Mouse (Mus musculus) Muller cell, postnatal 12 days (primary cell): ENCODE data around the gene Tmem210.

ENCODE experiments used
- DNase-seq: peaks from one replicate; pipeline ENCODE4 v3.0.0-alpha.2; 2015; ENCODE audit errors: inconsistent ontology term

Tmem210 gene

DNA sequence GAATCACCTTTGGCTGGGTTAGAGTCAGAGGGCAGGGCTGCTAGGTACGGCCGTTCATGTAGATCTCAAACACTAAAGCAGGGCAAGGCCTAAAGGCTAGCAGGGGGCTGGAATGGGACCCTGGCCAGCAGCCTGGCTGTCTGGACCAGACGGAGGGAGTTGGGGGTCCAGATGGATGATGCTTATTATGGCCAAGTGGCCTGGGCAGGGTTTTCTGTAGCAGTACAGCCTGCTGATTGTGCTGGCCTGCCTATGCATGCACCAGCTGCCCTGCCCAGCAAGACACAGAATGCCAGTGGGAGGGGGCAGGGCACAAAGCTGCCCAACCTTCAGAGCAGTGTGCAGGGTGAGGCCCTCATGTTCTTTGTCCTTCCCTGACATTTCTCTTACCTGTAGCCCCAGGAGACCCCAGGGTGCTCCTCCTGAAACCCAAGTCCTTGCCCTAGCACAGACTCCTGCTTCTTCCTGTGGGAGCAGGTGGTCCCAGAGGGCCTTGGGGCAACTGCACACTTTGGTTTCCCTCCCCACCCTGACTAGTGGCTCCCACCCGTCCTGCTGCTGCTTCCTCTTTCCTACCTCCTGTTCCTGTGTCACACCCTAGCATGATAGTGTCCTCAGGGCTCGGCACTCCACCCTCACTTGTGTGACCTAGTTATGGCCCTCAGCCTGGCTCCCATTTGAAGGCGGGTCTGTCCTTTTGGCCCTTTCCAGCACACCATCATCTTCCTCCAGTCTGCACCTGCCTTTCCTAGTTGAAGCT, 21.9 kb upstream of the Tmem210 start:
- DNase-seq: no peak

DNA sequence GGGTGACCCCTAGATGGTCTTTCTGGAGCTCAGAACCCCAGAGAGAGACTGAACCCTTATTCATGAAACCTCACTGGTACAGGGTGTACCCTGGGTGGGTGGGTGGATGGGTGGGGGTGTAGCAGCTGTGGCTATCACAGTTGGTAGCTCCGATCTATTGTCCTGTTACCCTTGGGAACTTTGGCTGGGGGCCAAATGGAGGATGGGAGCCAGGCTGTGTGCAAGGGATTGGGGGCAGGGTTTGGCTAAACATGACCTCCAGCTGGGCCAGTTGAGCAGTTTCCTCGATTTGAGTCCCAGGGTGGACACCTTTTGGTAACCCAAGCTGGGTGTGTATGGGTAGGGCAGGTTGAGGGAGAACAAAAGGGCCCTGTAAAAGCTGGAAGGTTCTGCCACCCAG, 21.2 kb upstream of the Tmem210 start:
- DNase-seq: no peak

DNA sequence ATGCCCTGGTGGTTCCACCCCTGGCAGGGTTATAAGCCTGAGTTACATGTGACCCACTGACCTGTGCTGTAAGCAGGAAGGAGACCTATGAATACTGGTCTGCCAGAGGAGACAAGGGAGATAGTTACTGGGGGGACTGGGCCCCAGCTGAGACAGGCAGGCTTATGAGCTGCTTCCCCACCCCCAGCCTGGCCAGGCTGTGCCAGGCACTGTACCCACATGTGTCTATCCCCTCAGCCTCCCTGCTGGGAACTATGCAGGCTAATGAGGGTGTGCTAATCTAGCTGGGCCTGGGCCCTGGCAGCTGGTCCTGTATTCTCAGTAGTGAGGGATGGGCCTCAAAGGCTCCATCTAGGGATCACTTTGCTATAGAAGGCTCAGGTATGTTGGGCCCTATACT, 20.7 kb upstream of the Tmem210 start:
- DNase-seq: peak; percentile 60

- no peak for DNase-seq
Measured at GRCm38 (mm10) chr2:25267746-25268309, 20.1 kb upstream of the Tmem210 start.

- peak; percentile 98 for DNase-seq
Measured at GRCm38 (mm10) chr2:25271827-25272511, 16.0 kb upstream of the Tmem210 start, which contains the start of the genes Ssna1 and Anapc2. TSS of gene Ssna1 (minus strand) at chr2:25272438. TSS of gene Anapc2 (plus strand) at chr2:25272478.

DNA sequence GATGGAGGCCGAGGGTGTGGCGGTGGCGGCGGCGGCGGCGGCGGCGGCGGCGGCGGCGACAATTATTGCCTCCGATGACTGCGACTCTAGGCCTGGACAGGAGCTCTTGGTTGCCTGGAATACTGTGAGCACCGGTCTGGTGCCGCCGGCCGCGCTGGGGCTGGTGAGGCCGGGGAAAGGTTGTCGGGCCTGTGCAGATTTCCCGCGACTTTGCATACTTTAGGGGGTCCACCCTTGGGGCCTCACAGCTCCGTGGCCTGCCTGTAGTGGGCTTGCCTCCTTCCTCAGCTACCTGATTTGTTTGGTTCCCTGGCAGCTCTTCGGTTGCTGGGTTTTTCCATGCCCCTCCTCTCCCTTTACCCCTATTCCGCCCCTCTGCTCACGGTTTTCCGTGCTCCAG, 15.4 kb upstream of the Tmem210 start:
- no peak for DNase-seq

DNA sequence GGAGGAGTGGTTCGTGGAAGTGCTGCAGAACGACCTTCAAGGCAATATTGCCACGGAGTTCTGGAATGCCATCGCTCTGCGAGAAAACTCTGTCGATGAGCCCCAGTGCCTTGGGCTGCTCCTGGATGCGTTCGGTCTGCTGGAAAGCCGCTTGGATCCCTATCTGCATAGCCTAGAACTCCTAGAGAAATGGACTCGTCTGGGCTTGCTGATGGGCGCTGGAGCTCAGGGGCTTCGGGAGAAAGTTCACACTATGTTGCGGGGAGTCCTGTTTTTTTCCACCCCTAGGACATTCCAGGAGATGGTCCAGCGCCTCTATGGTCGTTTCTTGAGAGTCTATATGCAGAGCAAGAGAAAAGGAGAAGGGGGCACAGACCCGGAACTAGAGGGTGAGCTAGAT, 14.9 kb upstream of the Tmem210 start:
- no peak for DNase-seq

DNA sequence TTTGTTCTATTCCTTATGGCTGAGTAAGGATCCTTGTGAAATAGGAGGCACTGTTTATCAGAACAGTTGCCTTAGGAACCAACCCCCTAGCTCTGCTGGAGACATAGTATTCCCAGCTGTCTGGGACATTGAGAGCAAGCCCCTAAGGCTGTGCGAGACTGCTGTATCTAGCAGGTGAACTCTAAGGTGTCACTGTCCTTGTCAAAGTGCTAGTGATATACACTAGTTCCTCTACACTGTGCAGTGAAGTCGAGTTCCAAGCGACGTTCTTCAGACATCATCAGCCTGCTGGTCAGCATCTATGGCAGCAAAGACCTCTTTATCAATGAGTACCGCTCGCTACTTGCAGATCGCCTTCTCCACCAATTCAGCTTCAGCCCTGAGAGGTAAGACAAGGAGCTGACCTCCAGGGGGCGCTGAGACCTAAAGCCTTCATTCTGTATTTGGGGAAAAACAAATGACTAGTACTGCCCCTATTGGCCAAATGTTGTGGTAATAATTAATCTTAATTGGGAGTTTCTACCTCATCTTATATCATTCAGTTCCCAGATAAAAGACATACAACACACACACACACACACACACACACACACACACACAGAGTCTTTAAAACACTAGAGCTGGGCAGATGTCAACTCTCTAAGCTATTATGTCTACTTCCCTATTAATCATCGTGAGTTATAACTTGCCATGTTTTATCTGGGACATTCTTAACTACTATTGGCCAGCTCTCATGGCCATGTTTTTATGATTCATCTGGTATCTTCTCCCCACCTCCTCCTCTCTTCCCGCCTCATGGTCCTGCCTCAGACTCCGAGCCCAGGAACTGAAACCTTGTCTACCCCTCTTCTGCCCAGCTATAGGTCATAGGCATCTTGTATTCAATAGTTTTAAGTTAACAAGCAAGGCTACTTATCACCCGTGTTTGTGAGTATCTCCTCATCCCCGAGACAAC, 8.7 kb upstream of the Tmem210 start:
- peak; percentile 70 for DNase-seq

DNA sequence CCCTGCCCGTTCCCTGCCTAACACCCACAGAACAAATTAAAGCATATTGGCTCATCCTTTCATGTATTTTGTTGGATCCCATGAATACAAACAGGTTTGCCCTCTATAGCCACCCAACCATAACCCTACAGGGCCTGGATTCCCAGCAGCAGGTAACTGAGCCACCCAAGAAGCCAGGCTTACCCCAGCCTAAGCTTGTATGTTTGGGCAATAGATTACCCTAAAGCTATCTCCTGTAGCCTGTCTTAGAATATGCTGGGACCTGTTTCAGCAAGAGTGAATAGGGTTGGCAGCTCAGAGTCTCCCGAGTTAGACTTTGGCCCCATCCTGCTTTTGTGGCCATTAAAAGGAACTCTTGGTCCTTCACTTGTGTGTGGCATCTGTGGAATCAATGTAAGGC, 2.4 kb upstream of the Tmem210 start:
- DNase-seq: no peak

DNA sequence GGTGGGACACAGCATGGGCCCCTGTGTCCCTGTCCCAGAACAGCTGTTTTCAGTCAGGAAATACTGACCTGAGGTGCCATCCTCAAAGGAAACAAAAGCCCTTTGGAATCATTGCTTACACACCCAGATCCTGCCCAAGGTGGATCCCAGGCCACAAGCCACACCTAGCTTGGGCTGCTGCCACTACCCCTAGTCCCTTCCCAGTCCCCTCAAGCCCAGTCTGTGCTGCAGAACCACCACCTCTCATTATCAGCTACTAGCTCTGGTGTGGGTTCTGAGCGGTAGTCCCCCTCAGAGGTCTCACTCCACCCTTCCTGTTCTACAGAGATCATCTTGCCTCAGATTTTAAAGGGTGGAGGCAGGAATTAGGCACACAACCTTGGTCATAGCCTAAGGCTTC, 1.6 kb upstream of the Tmem210 start:
- DNase-seq: no peak

- no peak for DNase-seq
Measured at GRCm38 (mm10) chr2:25286837-25287636, 908 bp upstream of the Tmem210 start.

GRCm38 (mm10) chr2:25288734-25289345, 895 bp downstream of the Tmem210 start:
- DNase-seq: no peak

DNA sequence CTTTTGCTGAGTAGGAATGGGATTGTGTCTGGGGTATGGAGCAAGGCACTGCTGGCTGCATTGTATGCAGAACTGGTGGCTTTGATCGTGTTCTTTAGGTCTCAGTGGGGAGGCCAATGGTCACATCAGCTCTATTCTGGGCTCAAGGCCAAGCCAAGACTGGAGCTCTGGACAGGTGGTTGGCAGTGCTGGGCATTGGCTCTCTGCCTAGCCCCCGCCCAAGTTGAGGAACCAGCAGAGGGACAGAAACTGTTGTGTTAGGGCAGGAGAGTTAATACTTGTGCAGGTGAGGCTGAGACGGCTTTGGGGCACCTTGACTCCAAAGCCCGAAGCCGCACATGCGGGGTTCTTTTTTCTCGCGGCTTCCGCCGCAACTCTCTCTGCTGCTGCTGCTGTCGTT, 1.7 kb downstream of the Tmem210 start, which contains the start of gene Lrrc26:
Gene Lrrc26, plus strand, starts transcription at position 265 of the 400 bp plus-strand sequence.
- no peak for DNase-seq

- no peak for DNase-seq
Measured at GRCm38 (mm10) chr2:25290101-25290815, 2.3 kb downstream of the Tmem210 start.

- DNase-seq: peak; percentile 12
Measured at GRCm38 (mm10) chr2:25290816-25291130, 2.8 kb downstream of the Tmem210 start.

- DNase-seq: no peak
Measured at GRCm38 (mm10) chr2:25291184-25292053, 3.5 kb downstream of the Tmem210 start.

GRCm38 (mm10) chr2:25292054-25292544, 4.2 kb downstream of the Tmem210 start:
- no peak for DNase-seq

GRCm38 (mm10) chr2:25292856-25293255, 4.9 kb downstream of the Tmem210 start:
- DNase-seq: peak; percentile 72

DNA sequence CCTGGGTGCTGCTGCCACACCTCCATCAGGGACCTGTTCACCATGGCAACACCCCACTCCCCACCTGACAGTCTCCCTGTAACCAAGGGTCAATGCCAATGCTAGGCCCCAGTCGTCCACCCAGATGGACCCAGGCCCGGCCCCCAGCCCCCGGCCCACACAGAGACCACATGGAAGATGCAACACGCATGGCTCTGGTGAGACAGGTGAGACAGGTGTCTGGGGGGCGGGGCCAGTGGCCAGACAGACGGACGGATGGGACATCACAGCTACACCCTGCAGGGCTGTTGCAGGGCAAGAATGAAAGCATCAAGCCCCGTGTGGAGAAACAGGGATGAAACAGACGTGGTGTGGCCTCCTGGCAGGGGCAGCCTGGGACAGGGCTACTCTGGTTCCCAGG, 5.8 kb downstream of the Tmem210 start:
- DNase-seq: no peak
